Mouse (Mus musculus): ENCODE data around the gene Emg1.

- TF ChIP-seq CTCF (IDR thresholded peaks at IDR 0.05; ENCODE audit: insufficient read depth, low read length) (no peak), POLR2A (IDR thresholded peaks at IDR 0.05; ENCODE audit: borderline replicate concordance, extremely low read depth, low read depth, low read length) (no peak)
Measured at GRCm38 (mm10) chr6:124703789-124704188, 8.2 kb downstream of the Emg1 start.
